Mouse (Mus musculus): ENCODE measurements around the gene Srp68. TPM values are rescaled to one million over a fixed set of nuclear protein-coding genes. Genes with fewer than 3 reads are reported as not detected.

The Srp68 gene
- polyA plus RNA-seq, 1 experiment: 1.9 TPM

DNA sequence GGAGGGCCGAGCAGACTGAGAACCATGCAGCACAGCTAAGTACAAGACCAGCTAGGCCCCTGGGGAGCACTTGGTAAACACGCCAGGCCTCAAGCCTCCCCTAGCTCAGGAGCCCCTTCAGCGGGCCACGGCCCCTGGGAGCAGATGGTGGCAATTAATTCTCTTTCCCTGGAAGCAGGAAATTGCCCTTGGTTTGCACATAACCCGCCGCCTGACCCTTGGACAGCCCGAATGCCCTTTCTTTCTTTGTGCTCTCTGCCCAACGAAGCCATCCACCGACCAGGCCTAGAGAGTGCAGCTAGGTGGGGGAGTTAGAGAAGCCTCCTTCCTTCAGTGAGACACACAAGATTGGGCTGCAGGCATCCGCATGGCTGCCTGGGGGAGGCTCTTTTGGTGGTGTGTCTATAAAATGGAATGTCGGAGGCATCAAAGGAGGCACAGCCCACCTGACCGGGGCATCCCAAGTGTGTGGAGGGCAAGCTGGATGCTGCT is 32.2 kb downstream of the Srp68 start:
- Histone ChIP-seq H3K4me3 (replicated peaks) (no peak overlapping the region), H3K27me3 (ENCODE audit: control insufficient read depth) (peaks cover 18% of the 10 kb centered on the region), H3K36me3 (ENCODE audit: control insufficient read depth) (peaks cover 33% of the 10 kb centered on the region), H3K9me3 (ENCODE audit: control insufficient read depth, low read length) (no peaks in the 10 kb centered on the region), H3K4me1 (ENCODE audit: control insufficient read depth) (peaks cover 10% of the 10 kb centered on the region)
- TF ChIP-seq GATA1 (IDR thresholded peaks at IDR 0.05; ENCODE audit: low read length): no peak
- no peak for TF ChIP-seq TAL1 (IDR thresholded peaks at IDR 0.05; ENCODE audit: low read length)

DNA sequence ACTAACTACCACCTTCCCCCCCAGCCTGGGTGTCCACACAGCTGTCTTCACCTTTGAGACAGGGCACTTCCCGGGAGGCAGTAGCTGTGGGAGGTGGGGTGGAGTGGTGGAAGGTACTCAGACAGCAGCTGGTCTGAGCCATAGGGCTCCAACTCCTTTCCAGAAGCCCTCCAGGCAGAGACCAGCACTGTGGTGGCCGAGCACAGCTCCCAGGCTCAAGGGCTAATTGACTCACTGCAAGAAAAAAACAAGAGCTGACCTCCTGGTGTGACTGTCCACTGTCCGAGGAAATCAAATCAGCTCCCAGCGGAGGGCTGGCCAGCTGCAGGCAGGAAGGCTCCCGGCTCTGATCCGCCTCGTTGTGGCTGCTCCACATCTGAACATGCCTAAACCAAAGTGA is 34.2 kb downstream of the Srp68 start:
- TF ChIP-seq TAL1 (IDR thresholded peaks at IDR 0.05; ENCODE audit: low read length) (no peak), GATA1 (IDR thresholded peaks at IDR 0.05; ENCODE audit: low read length) (no peak)
- Histone ChIP-seq H3K9me3 (ENCODE audit: control insufficient read depth, low read length) (no peaks in the 10 kb centered on the region), H3K4me1 (ENCODE audit: control insufficient read depth) (peaks cover 10% of the 10 kb centered on the region), H3K36me3 (ENCODE audit: control insufficient read depth) (peaks cover 13% of the 10 kb centered on the region), H3K27me3 (ENCODE audit: control insufficient read depth) (peaks cover 22% of the 10 kb centered on the region), H3K4me3 (replicated peaks) (no peak overlapping the region)

DNA sequence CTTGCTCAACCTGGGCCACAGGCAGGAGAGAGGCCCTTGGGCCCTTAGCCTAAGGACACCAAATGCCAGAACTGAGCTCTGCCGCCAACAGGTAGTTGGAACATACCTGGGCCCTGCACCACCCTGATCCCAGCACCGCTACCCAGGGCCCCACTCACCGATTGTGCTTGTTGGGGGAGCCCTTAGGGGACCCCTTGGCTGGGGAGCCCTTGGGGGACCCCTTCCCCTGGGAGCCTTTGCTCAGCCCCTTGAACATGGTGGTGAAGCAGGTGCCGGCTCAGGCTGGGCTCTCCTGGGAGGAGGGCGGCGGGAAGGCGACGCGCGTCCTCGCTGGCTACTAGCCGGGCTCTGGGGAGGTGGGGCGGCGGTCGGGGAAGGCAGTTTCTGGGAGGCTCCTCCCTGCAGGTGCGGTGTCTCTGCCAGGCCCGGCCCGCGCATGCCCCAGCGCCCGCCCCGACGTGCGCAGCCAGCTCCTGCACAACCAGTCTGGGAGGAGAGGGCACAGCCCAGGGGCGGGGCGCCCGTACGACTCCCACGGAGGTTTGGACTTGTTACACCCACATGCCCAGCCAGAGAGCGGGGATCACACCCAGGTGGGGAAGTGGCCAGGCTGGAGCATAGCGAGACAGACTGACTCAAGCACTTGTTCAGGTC is 36.1 kb downstream of the Srp68 start, which contains the start of gene Evpl:
Gene Evpl (minus strand): TSS at position 336 of the 654 bp plus-strand sequence.
- H3K36me3 ChIP-seq (ENCODE audit: control insufficient read depth): no peaks in the 10 kb centered on the region; the same call in 1 of the 2 replicates
- H3K4me1 ChIP-seq (ENCODE audit: control insufficient read depth): peaks cover 10% of the 10 kb centered on the region
- H3K9me3 ChIP-seq (ENCODE audit: control insufficient read depth, low read length): no peaks in the 10 kb centered on the region
- peak within 1 kb of the TSS; percentile 14 for H3K4me3 ChIP-seq (replicated peaks)
- H3K27me3 ChIP-seq (ENCODE audit: control insufficient read depth): peaks cover 33% of the 10 kb centered on the region
- no peak for TF ChIP-seq GATA1 (IDR thresholded peaks at IDR 0.05; ENCODE audit: low read length)
- TF ChIP-seq TAL1 (IDR thresholded peaks at IDR 0.05; ENCODE audit: low read length): no peak

DNA sequence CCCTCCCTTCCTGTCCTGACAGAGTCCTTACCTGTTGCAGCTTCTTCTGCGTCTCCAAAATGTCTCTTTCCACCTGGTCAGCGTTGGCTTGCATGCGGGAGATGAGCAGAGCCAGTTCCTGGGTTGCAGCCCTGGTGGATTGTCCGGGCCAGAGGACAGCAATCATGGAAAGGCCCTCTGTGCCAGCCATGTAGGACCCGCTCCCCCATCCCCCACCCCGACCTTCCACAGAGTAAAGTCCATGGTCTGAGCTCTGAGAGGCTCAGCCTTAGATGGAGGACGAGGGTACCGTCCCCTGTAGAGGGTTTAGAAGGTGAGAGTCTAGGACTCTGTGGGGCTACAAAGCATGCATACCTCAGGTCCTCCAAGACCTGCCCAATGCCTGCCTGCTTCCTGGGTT is 39.1 kb downstream of the Srp68 start:
- TF ChIP-seq GATA1 (IDR thresholded peaks at IDR 0.05; ENCODE audit: low read length) (no peak), TAL1 (IDR thresholded peaks at IDR 0.05; ENCODE audit: low read length) (no peak)
- no peaks in the 10 kb centered on the region for H3K9me3 ChIP-seq (ENCODE audit: control insufficient read depth, low read length)
- peaks cover 10% of the 10 kb centered on the region for H3K4me1 ChIP-seq (ENCODE audit: control insufficient read depth)
- peaks cover 33% of the 10 kb centered on the region for H3K27me3 ChIP-seq (ENCODE audit: control insufficient read depth)
- H3K36me3 ChIP-seq (ENCODE audit: control insufficient read depth): no peaks in the 10 kb centered on the region
- no peak overlapping the region for H3K4me3 ChIP-seq (replicated peaks)

DNA sequence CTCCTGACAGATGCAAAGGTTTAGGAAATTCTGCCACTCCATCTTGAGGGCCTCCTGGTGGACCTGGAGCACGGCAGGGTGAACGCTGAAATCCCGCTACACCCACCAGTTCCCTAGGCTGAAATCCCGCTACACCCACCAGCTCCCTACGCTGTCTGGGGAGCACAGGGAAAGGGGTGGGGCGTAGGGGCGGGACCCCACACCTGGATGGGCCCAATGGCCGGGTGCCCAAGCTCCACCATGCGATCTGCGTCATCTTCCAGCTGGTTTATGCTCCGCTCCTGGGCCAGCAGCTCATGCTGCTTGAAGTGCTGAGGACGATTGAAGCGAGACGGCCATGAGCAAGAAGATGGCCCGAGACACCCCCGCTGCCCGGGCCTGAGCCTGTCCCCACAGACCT is 41.6 kb downstream of the Srp68 start:
- H3K36me3 ChIP-seq (ENCODE audit: control insufficient read depth): no peaks in the 10 kb centered on the region
- no peaks in the 10 kb centered on the region for H3K9me3 ChIP-seq (ENCODE audit: control insufficient read depth, low read length)
- TF ChIP-seq TAL1 (IDR thresholded peaks at IDR 0.05; ENCODE audit: low read length) (no peak), GATA1 (IDR thresholded peaks at IDR 0.05; ENCODE audit: low read length) (no peak)
- no peak overlapping the region for H3K4me3 ChIP-seq (replicated peaks)
- H3K4me1 ChIP-seq (ENCODE audit: control insufficient read depth): peaks cover under 1% of the 10 kb centered on the region; the same call in 1 of the 2 replicates
- H3K27me3 ChIP-seq (ENCODE audit: control insufficient read depth): peaks cover 21% of the 10 kb centered on the region

DNA sequence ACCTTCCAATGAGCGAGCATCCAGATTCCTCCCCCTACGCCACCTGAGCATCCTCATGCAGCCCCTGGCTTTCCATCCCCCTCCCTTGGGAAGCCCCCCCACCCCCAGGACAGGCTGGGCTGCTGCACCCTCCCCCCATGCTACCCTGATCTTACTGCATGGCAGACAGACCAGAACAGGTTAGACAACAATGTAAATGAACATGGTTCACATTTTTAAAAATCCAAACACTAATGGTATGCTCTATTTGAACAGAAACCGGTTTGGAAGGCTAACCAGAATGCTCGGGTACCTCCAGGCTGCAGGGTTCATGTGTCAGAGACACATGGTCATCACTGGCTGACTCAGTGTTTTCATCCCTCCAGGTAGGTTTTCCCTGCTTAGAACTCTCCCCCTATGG is 45.3 kb downstream of the Srp68 start:
- TF ChIP-seq GATA1 (IDR thresholded peaks at IDR 0.05; ENCODE audit: low read length) (no peak), TAL1 (IDR thresholded peaks at IDR 0.05; ENCODE audit: low read length) (no peak)
- Histone ChIP-seq H3K27me3 (ENCODE audit: control insufficient read depth) (peaks cover 20% of the 10 kb centered on the region), H3K4me1 (ENCODE audit: control insufficient read depth) (no peaks in the 10 kb centered on the region)

DNA sequence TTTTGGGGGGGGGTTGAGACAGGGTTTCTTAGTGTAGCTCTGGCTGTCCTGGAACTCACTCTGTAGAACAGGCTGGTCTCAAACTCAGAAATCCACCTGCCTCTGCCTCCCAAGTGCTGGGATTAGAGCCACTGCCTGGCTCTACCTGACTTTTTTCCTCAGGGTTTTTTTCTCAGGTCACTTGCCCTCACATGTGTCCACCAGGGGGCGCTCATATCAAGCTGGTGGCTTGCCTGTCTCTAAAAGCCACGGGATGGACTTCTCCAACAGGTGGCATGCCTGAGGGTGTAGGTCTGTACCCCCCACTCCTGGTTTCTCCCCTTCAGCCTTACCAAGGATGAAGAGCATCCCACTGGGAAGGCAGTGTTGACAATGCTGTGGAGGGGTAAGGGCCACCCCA is 47.6 kb downstream of the Srp68 start:
- no peaks in the 10 kb centered on the region for H3K4me1 ChIP-seq (ENCODE audit: control insufficient read depth)
- H3K36me3 ChIP-seq (ENCODE audit: control insufficient read depth): no peaks in the 10 kb centered on the region
- H3K27me3 ChIP-seq (ENCODE audit: control insufficient read depth): peaks cover 39% of the 10 kb centered on the region
- H3K9me3 ChIP-seq (ENCODE audit: control insufficient read depth, low read length): peaks cover 18% of the 10 kb centered on the region
- no peak overlapping the region for H3K4me3 ChIP-seq (replicated peaks)
- TF ChIP-seq TAL1 (IDR thresholded peaks at IDR 0.05; ENCODE audit: low read length): no peak
- no peak for TF ChIP-seq GATA1 (IDR thresholded peaks at IDR 0.05; ENCODE audit: low read length)

More for the DNA sequence above, 45.3 kb downstream of the Srp68 start:
- H3K9me3 ChIP-seq (ENCODE audit: control insufficient read depth, low read length): peaks cover 5% of the 10 kb centered on the region
- H3K4me3 ChIP-seq (replicated peaks): no peak overlapping the region
- no peaks in the 10 kb centered on the region for H3K36me3 ChIP-seq (ENCODE audit: control insufficient read depth)

DNA sequence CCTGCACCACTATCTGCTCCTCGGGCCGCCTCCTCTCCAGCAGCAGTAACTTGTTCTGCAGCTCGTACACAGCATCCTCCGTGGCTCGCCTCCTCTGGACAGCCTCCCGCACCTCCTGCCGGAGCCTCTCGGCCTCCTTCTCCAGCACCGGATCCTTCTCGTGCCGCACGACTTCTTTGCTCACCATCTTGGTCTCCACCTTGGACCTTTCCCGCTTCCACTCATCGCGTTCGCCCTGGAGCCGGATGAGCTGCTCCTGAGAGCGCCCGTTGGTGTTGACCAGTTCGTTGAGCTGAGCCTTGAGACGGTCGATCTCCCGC is 51.3 kb downstream of the Srp68 start:
- peaks cover 10% of the 10 kb centered on the region; the same call in 1 of the 2 replicates for H3K4me1 ChIP-seq (ENCODE audit: control insufficient read depth)
- no peak overlapping the region for H3K4me3 ChIP-seq (replicated peaks)
- H3K27me3 ChIP-seq (ENCODE audit: control insufficient read depth): peaks cover 53% of the 10 kb centered on the region
- TF ChIP-seq GATA1 (IDR thresholded peaks at IDR 0.05; ENCODE audit: low read length): no peak
- no peak for TF ChIP-seq TAL1 (IDR thresholded peaks at IDR 0.05; ENCODE audit: low read length)
- H3K36me3 ChIP-seq (ENCODE audit: control insufficient read depth): no peaks in the 10 kb centered on the region
- peaks cover 19% of the 10 kb centered on the region for H3K9me3 ChIP-seq (ENCODE audit: control insufficient read depth, low read length)

DNA sequence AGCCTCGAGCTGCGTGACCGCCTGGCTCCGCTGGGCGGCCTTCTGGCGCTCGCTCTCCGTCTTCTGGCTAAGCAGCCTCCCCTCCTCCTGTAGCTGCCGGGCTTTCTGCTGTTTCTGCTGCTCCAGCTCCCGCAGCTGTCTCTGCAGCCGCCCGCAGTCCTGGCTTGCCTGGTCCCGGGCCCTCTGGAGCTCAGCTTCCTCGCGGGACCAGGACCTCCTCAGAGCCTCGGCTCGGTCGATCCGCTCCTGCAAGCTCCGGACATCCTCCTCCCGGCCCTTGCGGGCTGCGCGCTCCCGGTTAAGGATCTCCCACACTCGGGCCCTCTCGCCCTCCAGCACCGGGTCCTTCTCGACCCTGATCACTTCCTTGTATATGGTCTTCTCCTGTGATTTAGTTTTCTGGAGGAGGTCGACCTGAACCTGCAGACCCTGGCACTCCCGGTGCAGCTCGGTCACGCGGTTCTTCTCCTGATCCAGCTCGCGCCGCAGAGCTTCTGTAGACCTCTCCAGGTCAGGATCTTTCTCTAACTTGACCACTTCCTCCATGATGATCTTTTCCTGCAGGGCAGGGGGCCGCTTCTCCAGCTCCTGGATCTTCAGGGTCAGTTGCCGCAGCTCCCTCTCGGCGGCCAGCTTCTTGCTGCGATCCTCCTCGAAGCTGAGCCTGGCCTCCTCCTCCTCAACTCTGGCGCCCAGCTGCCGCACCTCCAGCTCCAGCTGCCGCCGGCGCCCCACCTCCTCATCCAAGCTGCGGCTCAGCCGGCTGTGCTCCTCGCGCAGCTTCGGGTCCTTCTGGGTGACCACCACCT is 51.9 kb downstream of the Srp68 start:
- TF ChIP-seq TAL1 (IDR thresholded peaks at IDR 0.05; ENCODE audit: low read length): no peak
- no peak for TF ChIP-seq GATA1 (IDR thresholded peaks at IDR 0.05; ENCODE audit: low read length)
- H3K27me3 ChIP-seq (ENCODE audit: control insufficient read depth): peaks cover 53% of the 10 kb centered on the region

More for the DNA sequence above, 51.9 kb downstream of the Srp68 start:
- no peaks in the 10 kb centered on the region for H3K36me3 ChIP-seq (ENCODE audit: control insufficient read depth)
- H3K4me1 ChIP-seq (ENCODE audit: control insufficient read depth): peaks cover 10% of the 10 kb centered on the region; the same call in 1 of the 2 replicates
- no peak overlapping the region for H3K4me3 ChIP-seq (replicated peaks)
- H3K9me3 ChIP-seq (ENCODE audit: control insufficient read depth, low read length): peaks cover 19% of the 10 kb centered on the region

All from erythroblast, embryonic 14.5 days (primary cell).